22 mouse cellular contexts compared by ENCODE assay signal in the genomic region with DNA sequence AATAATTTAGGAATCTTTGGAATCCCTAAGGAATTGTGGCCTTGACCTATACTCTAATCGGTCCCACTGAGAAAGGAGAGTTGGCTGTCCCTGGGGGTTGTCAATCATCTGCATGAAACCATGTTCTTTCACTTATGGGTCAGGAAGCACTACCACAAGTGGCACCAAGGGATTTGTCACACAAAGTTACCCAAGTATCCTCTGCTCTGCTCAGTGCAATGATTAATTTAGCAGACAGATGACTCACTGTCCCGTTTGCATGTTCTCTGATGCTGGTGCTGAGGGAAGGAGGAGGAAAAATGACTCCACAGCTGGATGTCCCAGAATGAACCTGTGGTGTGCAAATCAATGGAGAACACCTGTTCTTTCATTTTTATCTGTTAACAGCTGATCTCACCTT.
DNase-seq lines count a peak whose midpoint lies in the region; TF ChIP-seq lines count a peak whose summit lies in the region.
"Had no signal": no experiment of that assay in that cellular context is flagged by ENCODE, and none has a peak within 500 bp of the region (broad histone marks: within the 10 kb centered on the region; RNA-seq: fewer than 3 reads in every experiment).

No protein-coding gene starts in this region.

- no peaks in the 10 kb centered on the region for H3K9me3 ChIP-seq in CH12.LX (replicated peaks; ENCODE audit: low read length)
- H3K9me3 ChIP-seq: embryonic facial prominence, embryonic 15.5 days; forebrain, embryonic 13.5 days; heart, embryonic 12.5 days; limb, embryonic 10.5 days; megakaryocyte, embryonic 14.5 days; midbrain, embryonic 15.5 days; neural tube, embryonic 15.5 days had no signal

- TF ChIP-seq POLR2A in CH12.LX (IDR thresholded peaks at IDR 0.05; ENCODE audit: low read depth, low read length) = no peak

- peaks cover 0 to 9% of the 10 kb centered on the region in 2 experiments; a peak in 1 of 4 replicates for H3K4me1 ChIP-seq in CH12.LX (ENCODE audit: control insufficient read depth in 1 of 2, insufficient read depth in 2 of 2)
- H3K4me1 ChIP-seq: embryonic facial prominence, embryonic 15.5 days; heart, embryonic 12.5 days; megakaryocyte, embryonic 14.5 days; neural tube, embryonic 15.5 days had no signal

- H3K27ac ChIP-seq in CH12.LX (ENCODE audit: insufficient read depth, low read depth) = no peak overlapping the region
- H3K27ac ChIP-seq: embryonic facial prominence, embryonic 15.5 days; forebrain, embryonic 13.5 days; hindbrain, embryonic 14.5 days; limb, embryonic 10.5 days; midbrain, embryonic 15.5 days; neural tube, embryonic 15.5 days; stomach, postnatal 0 days had no signal

- no peaks in the 10 kb centered on the region for H3K36me3 ChIP-seq in CH12.LX (replicated peaks in 1 of 2; ENCODE audit: control insufficient read depth in 1 of 2, insufficient read depth in 1 of 2, low read length in 1 of 2)
- H3K36me3 ChIP-seq: embryonic facial prominence, embryonic 15.5 days; heart, embryonic 12.5 days; limb, embryonic 10.5 days; midbrain, embryonic 15.5 days; neural tube, embryonic 15.5 days had no signal

- no peak for TF ChIP-seq CTCF in CH12.LX (conservative IDR thresholded peaks at IDR 0.05 in 1 of 2, IDR thresholded peaks at IDR 0.05 in 1 of 2; ENCODE audit: low read depth in 2 of 2, low read length in 2 of 2)

- H3K9ac ChIP-seq in CH12.LX (ENCODE audit: insufficient read depth, low read depth) = no peak overlapping the region
- H3K9ac ChIP-seq: embryonic facial prominence, embryonic 15.5 days; forebrain, embryonic 13.5 days; heart, embryonic 12.5 days; hindbrain, embryonic 14.5 days; midbrain, embryonic 15.5 days; neural tube, embryonic 15.5 days had no signal

- dilution Hi-C loops in CH12.LX (cut with MboI; ENCODE audit: extremely low pct_ligation_motif_present, extremely low pct_unique_long_range_greater_than_20kb, low sequenced_read_pairs) = no loop called here

- TF ChIP-seq EP300 in CH12.LX (IDR thresholded peaks at IDR 0.05; ENCODE audit: low read length) = no peak

- no peak for TF ChIP-seq RAD21 in CH12.LX (IDR thresholded peaks at IDR 0.05; ENCODE audit: low read depth, low read length)

- in situ Hi-C loops in CH12.LX (cut with MboI; ENCODE audit: low pct_ligation_motif_present, low pct_unique_long_range_greater_than_20kb, low sequenced_read_pairs) = no loop called here

- H3K79me2 ChIP-seq in CH12.LX (replicated peaks; ENCODE audit: control insufficient read depth, extremely low read depth, insufficient read depth, poor library complexity, severe bottlenecking) = no peaks in the 10 kb centered on the region

- peak; percentile 11 for DNase-seq in gastrocnemius, postnatal 25 days
- no peak for DNase-seq in gastrocnemius, postnatal 10 days
- peak; percentile 24 for DNase-seq in CH12.LX (ENCODE audit: extremely low read depth)
- DNase-seq in adrenal gland, postnatal 10 days = peak; percentile 6
- DNase-seq in cerebellum, postnatal 25 days = no peak
- no peak for DNase-seq in cerebellum, adult 11-12 months
- no peak for DNase-seq in right cerebral cortex, postnatal 36 days (ENCODE audit: low spot score in 2 of 2)
- DNase-seq: cerebellum, adult 18-20 months; cerebellum, postnatal 36 days; kidney, adult 9 months; kidney, postnatal 25 days; lung, adult 18-20 months; right cerebral cortex, postnatal 4 days had no signal

- H3K4me3 ChIP-seq in CH12.LX (replicated peaks in 1 of 3; ENCODE audit: low read depth in 2 of 3, low read length in 2 of 3, poor library complexity in 1 of 3) = no peak overlapping the region
- H3K4me3 ChIP-seq: embryonic facial prominence, embryonic 15.5 days; forebrain, embryonic 13.5 days; heart, embryonic 12.5 days; limb, embryonic 10.5 days; megakaryocyte, embryonic 14.5 days; midbrain, embryonic 15.5 days; neural tube, embryonic 15.5 days had no signal

- no peak overlapping the region for H3K4me2 ChIP-seq in CH12.LX (ENCODE audit: insufficient read depth, low read depth, poor library complexity, severe bottlenecking)
- H3K4me2 ChIP-seq: embryonic facial prominence, embryonic 15.5 days; forebrain, embryonic 13.5 days; heart, embryonic 12.5 days; hindbrain, embryonic 14.5 days; midbrain, embryonic 15.5 days; neural tube, embryonic 15.5 days had no signal

- H3K27me3 ChIP-seq in CH12.LX (replicated peaks) = peaks cover 43% of the 10 kb centered on the region
- H3K27me3 ChIP-seq: embryonic facial prominence, embryonic 15.5 days; forebrain, embryonic 13.5 days; heart, embryonic 12.5 days; midbrain, embryonic 15.5 days; neural tube, embryonic 15.5 days had no signal

TF ChIP-seq in CH12.LX, 34 proteins besides CTCF, POLR2A, EP300 and RAD21:
- TF ChIP-seq MYC (IDR thresholded peaks at IDR 0.05; ENCODE audit: low read depth, low read length) (no peak), ELF1 (IDR thresholded peaks at IDR 0.05; ENCODE audit: low read depth, low read length) (no peak), ZMIZ1 (IDR thresholded peaks at IDR 0.05; ENCODE audit: low read depth, low read length) (no peak), SMC3 (IDR thresholded peaks at IDR 0.05; ENCODE audit: low read depth, low read length) (no peak), USF2 (conservative IDR thresholded peaks at IDR 0.05; ENCODE audit: low read depth, low read length) (no peak), ZNF384 (IDR thresholded peaks at IDR 0.05; ENCODE audit: low read depth, low read length) (no peak), E2F4 (IDR thresholded peaks at IDR 0.05; ENCODE audit: insufficient replicate concordance, low read depth, low read length) (no peak), USF1 (IDR thresholded peaks at IDR 0.05; ENCODE audit: low read depth, low read length) (no peak), IRF4 (IDR thresholded peaks at IDR 0.05; ENCODE audit: low read depth, low read length) (no peak), UBTF (IDR thresholded peaks at IDR 0.05; ENCODE audit: low read depth, low read length) (no peak), TCF12 (IDR thresholded peaks at IDR 0.05; ENCODE audit: low read depth, low read length) (no peak), SIN3A (IDR thresholded peaks at IDR 0.05; ENCODE audit: low read length) (no peak), GABPA (IDR thresholded peaks at IDR 0.05; ENCODE audit: insufficient replicate concordance, low read depth, low read length) (no peak), KAT2A (IDR thresholded peaks at IDR 0.05; ENCODE audit: insufficient replicate concordance, low read length) (no peak)

Comparison
In these comparisons a context has a peak if more than half of its experiments do, and no peak if none do; other contexts are left out.
1. DNase-seq: peak in gastrocnemius, postnatal 25 days (single experiment), CH12.LX (single experiment) and adrenal gland, postnatal 10 days (single experiment); none in gastrocnemius, postnatal 10 days (single experiment), cerebellum, postnatal 25 days (0 of 2), cerebellum, adult 11-12 months (single experiment) and right cerebral cortex, postnatal 36 days (0 of 2).